Mouse (Mus musculus) forebrain, embryonic 12.5 days (tissue): ENCODE measurements around the gene Olfr606. TPM values are rescaled to one million over a fixed set of nuclear protein-coding genes. Genes with fewer than 3 reads are reported as not detected.
"Not testable (repeated sequence)": the region's sequence is repeated elsewhere in the genome, so short reads cannot be mapped to it uniquely, and the experiment has no call there.

Experiments used
- ATAC-seq: fragments of 200-750 bp; cut with Nextera tagmentation; 2 replicates; pipeline ENCODE4 v1.8.0; 2017; ENCODE audit warnings: moderate TSS enrichment; ENCODE audit not compliant: low FRiP score
- H3K27ac ChIP-seq: fragments of 300-500 bp; sonication (generic); 2 replicates; pipeline ENCODE4 v1.5.1; 2016; ENCODE audit warnings: mild to moderate bottlenecking
- H3K27me3 ChIP-seq: fragments of 300-500 bp; sonication (generic); 2 replicates; pipeline ENCODE4 v1.6.1; 2016; ENCODE audit warnings: mild to moderate bottlenecking
- H3K36me3 ChIP-seq: fragments of 300-500 bp; sonication (generic); replicated peaks from 2 replicates; pipeline ENCODE4 v1.6.1; 2016; ENCODE audit warnings: mild to moderate bottlenecking
- H3K4me1 ChIP-seq: fragments of 300-500 bp; sonication (generic); 2 replicates; pipeline ENCODE4 v1.6.1; 2016
- H3K4me2 ChIP-seq: fragments of 300-500 bp; sonication (generic); 2 replicates; pipeline ENCODE4 v1.6.1; 2016; ENCODE audit warnings: mild to moderate bottlenecking, moderate library complexity
- H3K4me3 ChIP-seq: fragments of 300-500 bp; sonication (generic); replicated peaks from 2 replicates; pipeline ENCODE4 v1.5.1; 2016; ENCODE audit warnings: mild to moderate bottlenecking
- H3K9ac ChIP-seq: fragments of 300-500 bp; sonication (generic); 2 replicates; pipeline ENCODE4 v1.6.1; 2016; ENCODE audit warnings: mild to moderate bottlenecking
- H3K9me3 ChIP-seq: fragments of 300-500 bp; sonication (generic); 2 replicates; pipeline ENCODE4 v1.6.1; 2016
- WGBS: fragments of 180-500 bp; shearing (Covaris S2); methylation state at CpG from one replicate; pipeline ENCODE4 v1.1.7; 2016; 5-methylcytosine and 5-hydroxymethylcytosine counted together
- microRNA-seq: library from miRNA; unstranded; fragments of <30 nt; microRNA quantifications from one replicate; pipeline ENCODE4, GENCODE M21; 2017
- polyA plus RNA-seq: library from polyadenylated mRNA; unstranded; fragments of >200 nt; fragmentation: Nextera tagmentation; extraction: Ambion mirVana; gene quantifications from 2 replicates; pipeline ENCODE4 v1.2.1, GENCODE M21; 2016

Gene Olfr606
- not detected in 2 replicates for polyA plus RNA-seq

- Histone ChIP-seq H3K9me3 (no peaks in the 10 kb centered on the region), H3K9ac (no peak within 1 kb of the TSS), H3K27me3 (no peaks in the 10 kb centered on the region), H3K36me3 (no peaks in the 10 kb centered on the region), H3K4me1 (no peaks in the 10 kb centered on the region), H3K4me3 (no peak within 1 kb of the TSS), H3K27ac (no peak within 1 kb of the TSS), H3K4me2 (no peak within 1 kb of the TSS)
- no peak for ATAC-seq
- WGBS = 90% methylated on average over 2 of the region's 2 CpGs
These were observed at the start of gene Olfr606 for GRCm38 (mm10) chr7:103448746-103449145. TSS of gene Olfr606 (plus strand) at chr7:103449046.

- 76% methylated on average over 3 of the region's 3 CpGs for WGBS
- not testable (repeated sequence) for H3K9ac ChIP-seq, H3K27ac ChIP-seq, H3K4me1 ChIP-seq, H3K27me3 ChIP-seq, H3K4me2 ChIP-seq, ATAC-seq, H3K36me3 ChIP-seq, H3K9me3 ChIP-seq, H3K4me3 ChIP-seq
These were observed 42.3 kb upstream of the Olfr606 start for GRCm38 (mm10) chr7:103406521-103407055.

GRCm38 (mm10) chr7:103414772-103415171 lies 34.1 kb upstream of the Olfr606 start, which contains the start of gene Usp17lc:
TSS of gene Usp17lc (plus strand) at chr7:103415072.
- not testable (repeated sequence) for H3K9ac ChIP-seq, ATAC-seq, H3K9me3 ChIP-seq, H3K4me1 ChIP-seq, H3K27me3 ChIP-seq, H3K4me3 ChIP-seq, H3K36me3 ChIP-seq, H3K27ac ChIP-seq, H3K4me2 ChIP-seq
- WGBS = 64% methylated on average over 1 of the region's 1 CpGs

GRCm38 (mm10) chr7:103445339-103445738 lies 3.5 kb upstream of the Olfr606 start, which contains the start of gene Olfr605:
TSS of gene Olfr605 (minus strand) at chr7:103445439.
- no peak within 1 kb of the TSS for H3K27ac ChIP-seq

GRCm38 (mm10) chr7:103460590-103460989 lies 11.7 kb downstream of the Olfr606 start:
- Histone ChIP-seq H3K27me3 (no peaks in the 10 kb centered on the region), H3K27ac (no peak overlapping the region), H3K4me3 (no peak overlapping the region), H3K4me2 (no peak overlapping the region), H3K4me1 (no peaks in the 10 kb centered on the region), H3K36me3 (no peaks in the 10 kb centered on the region), H3K9ac (no peak overlapping the region), H3K9me3 (no peaks in the 10 kb centered on the region)
- ATAC-seq = no peak
- WGBS = 92% methylated on average over 5 of the region's 5 CpGs

More at GRCm38 (mm10) chr7:103445339-103445738, 3.5 kb upstream of the Olfr606 start, which contains the start of gene Olfr605:
- H3K9ac ChIP-seq = no peak within 1 kb of the TSS
- WGBS = 80% methylated on average over 1 of the region's 1 CpGs
- H3K4me2 ChIP-seq = no peak within 1 kb of the TSS
- H3K27me3 ChIP-seq = no peaks in the 10 kb centered on the region
- H3K36me3 ChIP-seq = no peaks in the 10 kb centered on the region
- H3K4me1 ChIP-seq = no peaks in the 10 kb centered on the region
- ATAC-seq = no peak
- H3K4me3 ChIP-seq = no peak within 1 kb of the TSS
- H3K9me3 ChIP-seq = no peaks in the 10 kb centered on the region

GRCm38 (mm10) chr7:103469577-103469976 lies 20.7 kb downstream of the Olfr606 start, which contains the start of gene Olfr608:
TSS of gene Olfr608 (plus strand) at chr7:103469877.
- no peaks in the 10 kb centered on the region for H3K4me1 ChIP-seq
- no peaks in the 10 kb centered on the region for H3K27me3 ChIP-seq
- no peak within 1 kb of the TSS for H3K27ac ChIP-seq
- ATAC-seq = no peak
- H3K9me3 ChIP-seq = no peaks in the 10 kb centered on the region
- H3K4me2 ChIP-seq = no peak within 1 kb of the TSS
- no peaks in the 10 kb centered on the region for H3K36me3 ChIP-seq
- H3K4me3 ChIP-seq = no peak within 1 kb of the TSS
- H3K9ac ChIP-seq = no peak within 1 kb of the TSS

GRCm38 (mm10) chr7:103477106-103477505 lies 28.3 kb downstream of the Olfr606 start:
- not testable (repeated sequence) for H3K4me1 ChIP-seq, H3K4me2 ChIP-seq, H3K4me3 ChIP-seq, H3K27me3 ChIP-seq, H3K9me3 ChIP-seq, H3K36me3 ChIP-seq, H3K9ac ChIP-seq, ATAC-seq, H3K27ac ChIP-seq
- 85% methylated on average over 9 of the region's 9 CpGs for WGBS

GRCm38 (mm10) chr7:103497962-103498361 lies 49.1 kb downstream of the Olfr606 start, which contains the start of gene Olfr609:
TSS of gene Olfr609 (minus strand) at chr7:103498062.
- H3K27me3 ChIP-seq = no peaks in the 10 kb centered on the region
- H3K9me3 ChIP-seq = no peaks in the 10 kb centered on the region
- no peak within 1 kb of the TSS for H3K4me3 ChIP-seq
- no peak within 1 kb of the TSS for H3K4me2 ChIP-seq
- H3K4me1 ChIP-seq = no peaks in the 10 kb centered on the region
- 79% methylated on average over 1 of the region's 1 CpGs for WGBS
- no peak within 1 kb of the TSS for H3K9ac ChIP-seq
- no peak within 1 kb of the TSS for H3K27ac ChIP-seq
- ATAC-seq = no peak
- no peaks in the 10 kb centered on the region for H3K36me3 ChIP-seq

Small RNA genes within 50 kb of the gene (microRNA-seq; reads per million reads assigned to microRNA genes)
- gene Gm25774 = not detected

Other genes with a start within 250 kb of the Olfr606 start
- not detected in 2 replicates for gene Olfr593, start 237.2 kb upstream of the Olfr606 start, polyA plus RNA-seq
- not detected in 2 replicates for gene Olfr594, start 232.1 kb upstream of the Olfr606 start, polyA plus RNA-seq
- gene Usp17ld, start 196.5 kb upstream of the Olfr606 start, polyA plus RNA-seq = not detected in 2 replicates
- gene Olfr596, start 143.4 kb upstream of the Olfr606 start, polyA plus RNA-seq = not detected in 2 replicates
- 0.20 TPM in 1 of 2 replicates, not detected in the other for gene Olfr597, start 132.7 kb upstream of the Olfr606 start, polyA plus RNA-seq
- gene Olfr598, start 125.5 kb upstream of the Olfr606 start, polyA plus RNA-seq = not detected in 2 replicates
- gene Olfr599, start 113.1 kb upstream of the Olfr606 start, polyA plus RNA-seq = not detected in 2 replicates
- gene Olfr600, start 99.4 kb upstream of the Olfr606 start, polyA plus RNA-seq = not detected in 2 replicates
- gene Olfr601, start 86.4 kb upstream of the Olfr606 start, polyA plus RNA-seq = not detected in 2 replicates
- gene Olfr603, start 62.9 kb upstream of the Olfr606 start, polyA plus RNA-seq = not detected in 2 replicates
- gene Usp17lc, start 34.0 kb upstream of the Olfr606 start, polyA plus RNA-seq = not detected in 2 replicates
- not detected in 2 replicates for gene Olfr605, start 3.6 kb upstream of the Olfr606 start, polyA plus RNA-seq
- not detected in 2 replicates for gene Olfr607, start 15.1 kb downstream of the Olfr606 start, polyA plus RNA-seq
- not detected in 2 replicates for gene Olfr608, start 20.8 kb downstream of the Olfr606 start, polyA plus RNA-seq
- not detected in 2 replicates for gene Olfr609, start 49.0 kb downstream of the Olfr606 start, polyA plus RNA-seq
- gene Olfr610, start 63.1 kb downstream of the Olfr606 start, polyA plus RNA-seq = not detected in 2 replicates
- not detected in 2 replicates for gene Olfr611, start 71.8 kb downstream of the Olfr606 start, polyA plus RNA-seq
- not detected in 2 replicates for gene Olfr612, start 93.7 kb downstream of the Olfr606 start, polyA plus RNA-seq
- not detected in 2 replicates for gene Olfr613, start 99.0 kb downstream of the Olfr606 start, polyA plus RNA-seq
- gene Olfr615, start 107.0 kb downstream of the Olfr606 start, polyA plus RNA-seq = not detected in 2 replicates
- gene Olfr616, start 120.1 kb downstream of the Olfr606 start, polyA plus RNA-seq = not detected in 2 replicates
- gene Olfr617, start 124.0 kb downstream of the Olfr606 start, polyA plus RNA-seq = not detected in 2 replicates
- gene Olfr618, start 141.1 kb downstream of the Olfr606 start, polyA plus RNA-seq = not detected in 2 replicates
- gene Olfr619, start 151.5 kb downstream of the Olfr606 start, polyA plus RNA-seq = not detected in 2 replicates
- gene Olfr620, start 163.5 kb downstream of the Olfr606 start, polyA plus RNA-seq = not detected in 2 replicates
- not detected in 2 replicates for gene Olfr622, start 193.7 kb downstream of the Olfr606 start, polyA plus RNA-seq
- not detected in 2 replicates for gene Olfr623, start 214.7 kb downstream of the Olfr606 start, polyA plus RNA-seq
- gene Olfr624, start 222.1 kb downstream of the Olfr606 start, polyA plus RNA-seq = 0.04 TPM in 2 replicates
- not detected in 2 replicates for gene Olfr625-ps1, start 233.7 kb downstream of the Olfr606 start, polyA plus RNA-seq